Mouse (Mus musculus) cerebellum, adult 2 months (tissue): ENCODE measurements around the gene Kcnj6.

Source experiments
- CTCF ChIP-seq: fragments of 200-500 bp; IDR thresholded peaks from 2 replicates; pipeline ENCODE4 v1.5.1; 2011; ENCODE audit warnings: low read depth, mild to moderate bottlenecking, control low read depth, low read length, moderate library complexity, borderline replicate concordance; ENCODE audit not compliant: insufficient read depth
- POLR2A ChIP-seq: fragments of 200-500 bp; IDR thresholded peaks from 2 replicates; pipeline ENCODE4 v1.6.1; 2011; ENCODE audit warnings: low read length, control low read depth, borderline replicate concordance; ENCODE audit not compliant: insufficient read depth

DNA sequence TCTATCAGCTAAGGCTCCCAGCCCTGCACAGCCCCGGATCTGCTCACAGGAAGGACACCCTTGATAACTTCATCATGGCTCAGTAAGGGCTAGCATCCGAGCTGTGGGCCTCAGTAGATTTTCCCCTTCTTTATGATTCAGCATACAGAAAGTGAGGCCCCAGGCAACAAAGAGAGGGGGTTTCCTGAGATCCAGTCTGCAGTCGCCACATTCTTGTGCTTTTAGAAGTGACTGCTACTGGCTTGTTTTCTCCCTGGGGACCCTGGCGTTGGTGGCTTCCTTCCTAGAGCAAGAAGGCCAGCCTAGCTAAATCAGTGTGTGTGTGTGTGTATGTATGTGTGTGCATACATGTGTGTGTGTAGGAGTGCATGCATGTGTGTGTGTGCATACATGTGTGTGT lies 152.7 kb downstream of the Kcnj6 start:
- TF ChIP-seq POLR2A (no peak), CTCF (no peak)
